Mouse (Mus musculus): ENCODE measurements around the gene Asic2. TPM values are rescaled to one million over a fixed set of nuclear protein-coding genes. Genes with fewer than 3 reads are reported as not detected.

Gene Asic2
- total RNA-seq, 2 experiments from 2014 or later, result 54.3 to 55.8 TPM

DNA sequence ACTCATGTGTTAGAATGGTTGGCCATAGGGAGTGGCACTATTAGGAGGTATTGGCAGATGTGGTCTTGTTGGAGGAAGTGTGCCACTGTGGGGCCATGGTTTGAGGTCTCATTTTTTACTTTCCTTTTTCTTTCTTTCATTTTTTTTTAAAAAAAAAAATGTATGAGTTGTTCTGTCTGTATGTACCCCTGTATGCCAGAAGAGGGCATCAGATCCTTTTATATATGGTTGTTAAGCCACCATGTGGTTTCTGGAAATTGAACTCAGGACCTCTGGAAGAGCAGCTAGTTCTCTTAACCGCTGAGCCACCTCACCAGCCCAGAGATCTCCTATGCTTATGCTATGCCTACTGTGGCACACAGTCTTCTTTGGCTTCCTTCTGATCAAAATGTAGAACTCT lies 1129.5 kb downstream of the Asic2 start:
- DNase-seq, result no peak

GRCm38 (mm10) chr11:80835841-80836240 lies 1132.4 kb downstream of the Asic2 start:
- DNase-seq, result no peak

DNA sequence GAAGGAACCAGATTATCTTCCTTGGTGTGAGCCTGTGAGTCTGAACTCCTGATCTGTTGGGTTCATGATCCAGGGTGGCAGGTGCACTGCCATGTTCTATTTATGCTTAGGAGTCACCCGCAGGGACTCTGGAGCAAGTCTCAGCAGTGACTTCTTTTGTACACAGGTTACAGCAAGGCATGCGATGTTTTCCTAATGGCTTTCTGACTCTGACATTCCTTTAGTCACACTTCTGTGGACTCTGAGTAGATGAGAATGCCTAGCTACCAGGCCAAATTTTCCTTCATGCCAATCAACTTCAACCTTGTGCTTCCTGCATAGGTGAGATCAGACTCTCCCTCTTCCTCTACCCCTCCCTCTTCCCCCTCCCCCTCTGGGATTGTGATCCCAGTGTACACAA lies 1132.9 kb downstream of the Asic2 start:
- DNase-seq, result no peak

Other genes with a start within 250 kb of the Asic2 start
- under 1 TPM; 0.15 to 0.18 TPM for gene 5530401A14Rik, start 107.8 kb downstream of the Asic2 start, total RNA-seq (2021)
- gene Ccl2, start 67.1 kb upstream of the Asic2 start, total RNA-seq (2021), result under 1 TPM in 1 of 2 experiments, not detected in 1; 0.58 TPM
- gene Gm17268, start 70.1 kb upstream of the Asic2 start, total RNA-seq (2021), result not detected
- gene Ccl7, start 77.3 kb upstream of the Asic2 start, total RNA-seq (2021), result not detected
- not detected for gene Ccl11, start 89.4 kb upstream of the Asic2 start, total RNA-seq (2021)
- gene Ccl12, start 133.4 kb upstream of the Asic2 start, total RNA-seq (2021), result under 1 TPM in 1 of 2 experiments, not detected in 1; 0.81 TPM
- gene Ccl8, start 146.7 kb upstream of the Asic2 start, total RNA-seq (2021), result not detected

Data from layer of hippocampus, postnatal 36 days (tissue).